Mouse (Mus musculus) hindbrain, embryonic 12.5 days (tissue): Measurements from ENCODE around the gene Akap7. TPM values are rescaled to one million over a fixed set of nuclear protein-coding genes. Genes with fewer than 3 reads are reported as not detected.

ENCODE experiments used
- ATAC-seq: fragments of 200-750 bp; cut with Nextera tagmentation; 2 replicates; pipeline ENCODE4 v1.8.0; 2017; ENCODE audit warnings: moderate TSS enrichment; ENCODE audit not compliant: low FRiP score
- H3K27ac ChIP-seq: fragments of 300-500 bp; sonication (generic); 2 replicates; pipeline ENCODE4 v1.5.1; 2016; ENCODE audit warnings: mild to moderate bottlenecking
- H3K27me3 ChIP-seq: fragments of 300-500 bp; sonication (generic); 2 replicates; pipeline ENCODE4 v1.6.1; 2016; ENCODE audit warnings: mild to moderate bottlenecking
- H3K36me3 ChIP-seq: fragments of 300-500 bp; sonication (generic); 2 replicates; pipeline ENCODE4 v1.6.1; 2016; ENCODE audit warnings: mild to moderate bottlenecking
- H3K4me1 ChIP-seq: fragments of 300-500 bp; sonication (generic); 2 replicates; pipeline ENCODE4 v1.6.1; 2016
- H3K4me2 ChIP-seq: fragments of 300-500 bp; sonication (generic); replicated peaks from 2 replicates; pipeline ENCODE4 v1.6.1; 2016; ENCODE audit warnings: mild to moderate bottlenecking
- H3K4me3 ChIP-seq: fragments of 300-500 bp; sonication (generic); 2 replicates; pipeline ENCODE4 v1.5.1; 2016; ENCODE audit warnings: mild to moderate bottlenecking
- H3K9ac ChIP-seq: fragments of 300-500 bp; sonication (generic); 2 replicates; pipeline ENCODE4 v1.6.1; 2016; ENCODE audit warnings: mild to moderate bottlenecking, moderate library complexity
- H3K9me3 ChIP-seq: fragments of 300-500 bp; sonication (generic); replicated peaks from 2 replicates; pipeline ENCODE4 v1.6.1; 2016; ENCODE audit warnings: mild to moderate bottlenecking
- WGBS: fragments of 180-500 bp; shearing (Covaris S2); methylation state at CpG from one replicate; pipeline ENCODE4 v1.1.7; 2016; 5-methylcytosine and 5-hydroxymethylcytosine counted together
- polyA plus RNA-seq: library from polyadenylated mRNA; unstranded; fragments of >200 nt; fragmentation: Nextera tagmentation; extraction: Ambion mirVana; gene quantifications from 2 replicates; pipeline ENCODE4 v1.2.1, GENCODE M21; 2016

The Akap7 gene
- polyA plus RNA-seq, 1 experiment from 2014 or later = 22.8 TPM

GRCm38 (mm10) chr10:25232700-25233099, 75.0 kb downstream of the Akap7 start:
- Histone ChIP-seq H3K27me3 (no peaks in the 10 kb centered on the region), H3K27ac (no peak overlapping the region), H3K9me3 (no peaks in the 10 kb centered on the region), H3K4me2 (no peak overlapping the region), H3K9ac (no peak overlapping the region), H3K4me3 (no peak overlapping the region), H3K36me3 (no peaks in the 10 kb centered on the region), H3K4me1 (0 out of 2 replicates have a peak, but pooled peaks cover 3% of the 10 kb centered on the region)
- no peak for ATAC-seq
- 67% methylated on average over 3 of the region's 3 CpGs for WGBS

GRCm38 (mm10) chr10:25231358-25231757, 76.3 kb downstream of the Akap7 start:
- no peak overlapping the region for H3K4me3 ChIP-seq
- H3K36me3 ChIP-seq = no peaks in the 10 kb centered on the region
- no peaks in the 10 kb centered on the region for H3K9me3 ChIP-seq
- no peaks in the 10 kb centered on the region for H3K27me3 ChIP-seq
- ATAC-seq = no peak
- H3K4me1 ChIP-seq = 0 out of 2 replicates have a peak, but pooled peaks cover 3% of the 10 kb centered on the region
- H3K4me2 ChIP-seq = no peak overlapping the region
- no peak overlapping the region for H3K9ac ChIP-seq
- H3K27ac ChIP-seq = no peak overlapping the region
- 46% methylated on average over 5 of the region's 5 CpGs for WGBS

DNA sequence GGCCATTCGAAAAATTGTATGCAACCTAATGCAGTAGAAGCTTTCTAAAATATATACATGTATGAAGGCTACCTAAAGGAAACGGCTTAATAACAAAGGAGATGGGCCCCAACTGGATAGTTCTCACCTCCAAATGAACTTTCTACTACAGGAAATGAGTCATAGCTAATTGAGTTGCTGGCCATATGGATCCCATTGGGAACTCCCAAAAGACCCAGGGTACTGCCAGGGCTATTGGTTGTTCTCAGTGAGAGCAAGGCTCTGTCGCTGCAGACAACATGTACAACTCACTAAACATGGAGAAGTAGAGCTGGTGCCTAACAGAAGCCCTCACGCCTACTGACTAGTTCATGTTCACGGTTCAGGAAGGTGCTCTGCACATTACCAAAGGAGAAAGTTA, 83.3 kb downstream of the Akap7 start:
- Histone ChIP-seq H3K9ac (no peak overlapping the region), H3K4me3 (no peak overlapping the region), H3K27me3 (no peaks in the 10 kb centered on the region), H3K4me2 (no peak overlapping the region), H3K9me3 (no peaks in the 10 kb centered on the region), H3K4me1 (no peaks in the 10 kb centered on the region), H3K36me3 (no peaks in the 10 kb centered on the region), H3K27ac (no peak overlapping the region)
- no peak for ATAC-seq
- WGBS = 86% methylated on average over 5 of the region's 5 CpGs

GRCm38 (mm10) chr10:25220754-25221153, 86.9 kb downstream of the Akap7 start:
- H3K36me3 ChIP-seq = no peaks in the 10 kb centered on the region
- no peaks in the 10 kb centered on the region for H3K9me3 ChIP-seq
- no peak for ATAC-seq
- no peak overlapping the region for H3K9ac ChIP-seq
- H3K4me2 ChIP-seq = no peak overlapping the region
- H3K4me1 ChIP-seq = no peaks in the 10 kb centered on the region
- H3K27ac ChIP-seq = no peak overlapping the region
- no peaks in the 10 kb centered on the region for H3K27me3 ChIP-seq
- 84% methylated on average over 3 of the region's 3 CpGs for WGBS
- H3K4me3 ChIP-seq = no peak overlapping the region

DNA sequence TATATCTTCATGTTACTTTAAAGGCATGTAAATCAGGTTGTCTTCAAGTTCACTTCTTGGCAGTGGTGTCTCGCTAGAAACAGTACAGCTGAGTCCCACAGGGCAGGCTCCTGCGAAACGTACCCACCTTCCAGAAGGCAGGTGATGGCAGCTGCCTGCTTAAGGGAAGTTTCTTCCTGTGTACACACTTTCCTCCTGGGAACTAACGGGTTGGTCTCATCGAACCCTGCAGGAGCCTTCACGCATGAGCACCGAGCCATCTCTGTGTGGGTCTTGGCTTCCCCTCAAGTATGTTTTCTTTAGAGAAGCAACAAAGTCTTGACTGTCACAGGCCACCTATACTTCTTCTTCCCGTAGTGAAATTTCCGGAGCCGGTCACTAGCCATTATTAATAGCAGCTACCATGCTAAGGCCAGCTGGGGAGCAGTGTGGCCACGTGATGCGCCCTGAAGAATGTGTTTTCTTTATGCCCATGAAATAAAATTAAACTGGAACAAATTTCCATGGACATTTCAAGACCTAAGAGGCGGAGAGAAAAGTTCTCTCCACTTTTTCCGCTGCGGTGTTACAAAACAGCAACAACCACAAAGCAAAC, 87.7 kb downstream of the Akap7 start:
- Histone ChIP-seq H3K4me2 (no peak overlapping the region), H3K9me3 (no peaks in the 10 kb centered on the region), H3K4me3 (no peak overlapping the region), H3K27ac (no peak overlapping the region), H3K36me3 (no peaks in the 10 kb centered on the region), H3K4me1 (no peaks in the 10 kb centered on the region), H3K27me3 (no peaks in the 10 kb centered on the region), H3K9ac (no peak overlapping the region)
- ATAC-seq = no peak
- 77% methylated on average over 15 of the region's 15 CpGs for WGBS

DNA sequence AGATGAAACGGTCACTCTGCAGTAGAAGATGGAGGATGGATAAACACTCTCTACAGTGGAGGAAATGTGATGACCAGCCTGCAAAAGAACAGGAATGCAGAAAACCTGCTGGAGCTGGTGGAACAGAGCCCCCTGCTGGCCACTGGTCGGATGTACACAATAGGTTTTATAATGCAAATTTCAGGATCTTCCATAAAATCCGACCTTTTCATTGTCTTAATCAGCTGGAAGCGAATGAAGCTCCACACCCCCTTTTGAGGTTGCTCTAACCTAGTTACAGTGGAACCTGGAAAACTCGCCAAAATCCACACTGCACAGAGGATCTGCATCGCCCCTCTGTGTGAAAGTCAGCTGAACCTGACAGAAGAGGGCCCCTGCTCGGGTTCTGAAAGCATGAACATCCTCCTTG, 88.4 kb downstream of the Akap7 start:
- ATAC-seq = peak; percentile 77
- Histone ChIP-seq H3K4me1 (no peaks in the 10 kb centered on the region), H3K9ac (no peak overlapping the region), H3K4me2 (peak overlapping the region; percentile 38), H3K27me3 (no peaks in the 10 kb centered on the region), H3K4me3 (no peak overlapping the region), H3K36me3 (no peaks in the 10 kb centered on the region), H3K9me3 (no peaks in the 10 kb centered on the region), H3K27ac (no peak overlapping the region)
- WGBS = 21% methylated on average over 7 of the region's 7 CpGs

DNA sequence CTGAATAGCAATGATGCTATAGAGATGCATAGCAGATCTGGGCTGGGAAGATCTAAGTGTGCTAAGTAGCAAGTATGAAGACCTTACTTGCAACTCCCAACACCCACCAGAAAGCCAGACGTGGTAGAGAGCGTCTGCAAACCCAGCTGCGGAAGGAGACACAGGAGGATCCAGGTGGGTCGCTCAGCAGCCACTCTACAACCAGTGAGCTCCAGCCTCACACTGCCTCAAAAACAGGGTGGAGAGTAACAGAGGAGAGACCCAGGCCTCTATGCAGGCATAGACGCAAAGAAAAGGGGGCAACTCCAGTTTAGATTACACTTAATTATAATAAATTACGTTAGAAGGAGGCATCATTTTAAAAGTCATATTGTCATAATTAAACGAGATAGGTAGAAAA, 88.9 kb downstream of the Akap7 start:
- Histone ChIP-seq H3K36me3 (no peaks in the 10 kb centered on the region), H3K4me2 (no peak overlapping the region), H3K4me1 (no peaks in the 10 kb centered on the region), H3K27ac (no peak overlapping the region), H3K27me3 (no peaks in the 10 kb centered on the region), H3K4me3 (no peak overlapping the region), H3K9me3 (no peaks in the 10 kb centered on the region), H3K9ac (no peak overlapping the region)
- 73% methylated on average over 7 of the region's 7 CpGs for WGBS
- ATAC-seq = peak; percentile 67; the same call in 1 of the 2 replicates

GRCm38 (mm10) chr10:25215977-25216376, 91.7 kb downstream of the Akap7 start:
- H3K4me3 ChIP-seq = no peak overlapping the region
- ATAC-seq = no peak
- no peak overlapping the region for H3K27ac ChIP-seq
- H3K4me2 ChIP-seq = no peak overlapping the region
- no peaks in the 10 kb centered on the region for H3K4me1 ChIP-seq
- no peaks in the 10 kb centered on the region for H3K9me3 ChIP-seq
- no peaks in the 10 kb centered on the region for H3K27me3 ChIP-seq
- WGBS = 87% methylated on average over 3 of the region's 3 CpGs
- H3K9ac ChIP-seq = no peak overlapping the region
- H3K36me3 ChIP-seq = no peaks in the 10 kb centered on the region

- Histone ChIP-seq H3K4me2 (no peak overlapping the region), H3K4me3 (no peak overlapping the region), H3K4me1 (no peaks in the 10 kb centered on the region), H3K9ac (no peak overlapping the region), H3K36me3 (no peaks in the 10 kb centered on the region), H3K27ac (no peak overlapping the region), H3K9me3 (no peaks in the 10 kb centered on the region), H3K27me3 (no peaks in the 10 kb centered on the region)
- ATAC-seq = no peak
- WGBS = 81% methylated on average over 4 of the region's 4 CpGs
Observed at GRCm38 (mm10) chr10:25213716-25214115, 94.0 kb downstream of the Akap7 start.

GRCm38 (mm10) chr10:25208619-25209018, 99.1 kb downstream of the Akap7 start:
- WGBS = 45% methylated on average over 7 of the region's 7 CpGs
- Histone ChIP-seq H3K4me3 (no peak overlapping the region), H3K4me2 (no peak overlapping the region), H3K9ac (no peak overlapping the region), H3K27me3 (no peaks in the 10 kb centered on the region), H3K36me3 (no peaks in the 10 kb centered on the region), H3K9me3 (no peaks in the 10 kb centered on the region), H3K27ac (no peak overlapping the region), H3K4me1 (0 out of 2 replicates have a peak, but pooled peaks cover 3% of the 10 kb centered on the region)
- ATAC-seq = peak; percentile 32; the same call in 1 of the 2 replicates

GRCm38 (mm10) chr10:25207866-25208265, 99.8 kb downstream of the Akap7 start:
- Histone ChIP-seq H3K9me3 (no peaks in the 10 kb centered on the region), H3K9ac (no peak overlapping the region), H3K4me1 (0 out of 2 replicates have a peak, but pooled peaks cover 3% of the 10 kb centered on the region), H3K27ac (no peak overlapping the region), H3K4me2 (no peak overlapping the region), H3K4me3 (no peak overlapping the region), H3K27me3 (no peaks in the 10 kb centered on the region), H3K36me3 (no peaks in the 10 kb centered on the region)
- ATAC-seq = no peak
- 40% methylated on average over 6 of the region's 6 CpGs for WGBS

DNA sequence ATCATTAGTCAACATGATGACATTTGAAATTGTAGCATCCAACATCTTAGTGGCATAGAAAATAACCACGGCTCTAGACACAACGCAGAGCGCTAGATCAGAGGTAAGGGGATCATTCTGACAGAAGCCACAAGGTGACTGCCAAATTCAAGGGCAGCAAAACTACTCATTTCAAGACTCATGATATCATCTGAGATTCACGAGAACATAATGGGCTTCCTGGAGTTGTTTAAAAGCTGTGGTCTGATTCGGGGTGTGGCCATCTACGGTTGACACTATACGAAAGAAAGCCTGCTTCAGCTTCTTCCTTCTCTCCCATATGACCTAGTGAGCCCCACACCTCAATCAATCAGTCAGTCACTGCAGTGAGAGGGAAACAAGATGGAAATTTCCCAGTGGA, 107.0 kb downstream of the Akap7 start:
- H3K4me1 ChIP-seq = peaks cover 12% of the 10 kb centered on the region
- H3K9me3 ChIP-seq = no peaks in the 10 kb centered on the region
- no peaks in the 10 kb centered on the region for H3K36me3 ChIP-seq
- H3K4me3 ChIP-seq = no peak overlapping the region
- no peak for ATAC-seq
- no peak overlapping the region for H3K9ac ChIP-seq
- H3K27me3 ChIP-seq = peaks cover 9% of the 10 kb centered on the region; the same call in 1 of the 2 replicates
- 87% methylated on average over 7 of the region's 7 CpGs for WGBS
- H3K4me2 ChIP-seq = peak overlapping the region; percentile 53; the same call in 1 of the 2 replicates
- H3K27ac ChIP-seq = no peak overlapping the region
